Mouse (Mus musculus) spleen, adult 2 months (tissue): ENCODE measurements around the gene Astn2. TPM values are rescaled to one million over a fixed set of nuclear protein-coding genes. Genes with fewer than 3 reads are reported as not detected.

ENCODE experiments used
- DNase-seq, 2 experiments: peaks; one replicate each; pipeline versions ENCODE4 v3.0.0 to v3.0.0-alpha.2; 2012 to 2021; ENCODE audit warnings: low spot score in 2 of 2, low read depth in 1 of 2
- H3K27ac ChIP-seq: fragments of 200-500 bp; 2 replicates; pipeline ENCODE4 v1.5.1; 2012; ENCODE audit warnings: low read length, inconsistent platforms; ENCODE audit not compliant: insufficient read depth
- H3K27me3 ChIP-seq: fragments of 200-500 bp; 2 replicates; pipeline ENCODE4 v1.6.1; 2012; ENCODE audit warnings: mild to moderate bottlenecking, moderate library complexity, low read length, inconsistent platforms; ENCODE audit not compliant: control insufficient read depth, insufficient read depth
- H3K36me3 ChIP-seq: fragments of 200-500 bp; 2 replicates; pipeline ENCODE4 v1.6.1; 2012; ENCODE audit warnings: mild to moderate bottlenecking, low read length, inconsistent platforms; ENCODE audit not compliant: control insufficient read depth, insufficient read depth
- H3K4me1 ChIP-seq: fragments of 200-500 bp; 2 replicates; pipeline ENCODE4 v1.6.1; 2011; ENCODE audit warnings: inconsistent platforms; ENCODE audit not compliant: control insufficient read depth, insufficient read depth, insufficient read length
- H3K4me3 ChIP-seq: fragments of 200-500 bp; 2 replicates; pipeline ENCODE4 v1.5.1; 2011; ENCODE audit warnings: mild to moderate bottlenecking, inconsistent platforms; ENCODE audit not compliant: insufficient read depth, insufficient read length; ENCODE audit errors: extremely low read depth
- CTCF ChIP-seq: fragments of 200-500 bp; IDR thresholded peaks from 2 replicates; pipeline ENCODE4 v1.5.1; 2011; ENCODE audit warnings: mild to moderate bottlenecking, inconsistent platforms; ENCODE audit not compliant: insufficient read depth, insufficient read length, insufficient replicate concordance; ENCODE audit errors: extremely low read depth
- POLR2A ChIP-seq: fragments of 200-500 bp; IDR thresholded peaks from 2 replicates; pipeline ENCODE4 v1.6.1; 2011; ENCODE audit warnings: low read depth, low read length, inconsistent platforms
- WGBS: fragments of 180-500 bp; shearing (Covaris S2); methylation state at CpG from one replicate; pipeline ENCODE4 v1.1.7; 2018; 5-methylcytosine and 5-hydroxymethylcytosine counted together
- polyA plus RNA-seq: library from polyadenylated mRNA; depleted of rRNA; stranded (reverse); fragments of >200 nt; gene quantifications from 2 replicates; pipeline ENCODE4 v1.2.3, GENCODE M21; 2012

Astn2 gene
- polyA plus RNA-seq, 1 experiment: 3.9 TPM

DNA sequence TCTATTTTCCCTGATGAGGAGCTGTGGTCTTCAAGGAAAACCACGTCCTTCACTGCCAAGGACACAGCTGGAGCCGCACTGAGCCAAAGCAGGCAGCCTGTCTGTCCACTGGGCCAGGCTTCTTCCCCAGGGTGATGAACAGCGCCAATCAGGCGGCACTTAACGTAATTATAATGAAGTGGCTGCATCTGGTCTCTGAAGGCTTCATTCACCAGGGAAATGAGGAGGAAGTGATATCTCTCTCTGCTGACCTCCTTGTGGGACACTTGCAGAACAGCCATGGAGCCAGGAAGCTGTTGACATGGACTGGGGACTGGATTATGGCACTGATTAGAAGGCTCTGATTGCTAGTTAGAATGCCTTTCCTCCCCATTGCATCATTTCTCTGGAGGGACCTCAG, 232.8 kb downstream of the Astn2 start:
- 69% methylated on average over 5 of the region's 5 CpGs for WGBS
- no peaks in the 10 kb centered on the region for H3K4me1 ChIP-seq
- H3K36me3 ChIP-seq: no peaks in the 10 kb centered on the region
- H3K27ac ChIP-seq: no peak overlapping the region
- no peak overlapping the region for H3K4me3 ChIP-seq
- TF ChIP-seq CTCF (no peak), POLR2A (no peak)
- no peaks in the 10 kb centered on the region for H3K27me3 ChIP-seq
- DNase-seq: no peak

DNA sequence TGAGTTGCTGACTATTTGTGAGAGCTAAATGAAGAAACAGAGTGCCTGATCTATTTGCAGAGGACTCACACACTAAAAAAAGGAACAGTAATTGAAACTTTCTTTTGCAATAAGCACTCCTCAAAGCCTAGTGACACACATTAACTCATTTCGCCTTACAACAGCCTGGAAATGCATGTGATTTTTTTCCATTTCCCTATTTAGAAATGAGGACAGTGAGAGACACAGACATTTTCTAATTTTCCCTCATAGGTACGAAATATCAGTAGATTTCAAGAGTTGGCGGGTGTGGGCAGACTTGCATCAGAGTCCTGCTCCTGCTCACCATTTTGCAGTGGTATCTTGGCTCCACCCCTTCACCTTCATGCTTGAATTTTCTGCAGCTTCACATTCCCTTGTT, 233.6 kb downstream of the Astn2 start:
- no peak for TF ChIP-seq CTCF
- TF ChIP-seq POLR2A: no peak
- H3K36me3 ChIP-seq: no peaks in the 10 kb centered on the region
- no peak overlapping the region for H3K4me3 ChIP-seq
- no peaks in the 10 kb centered on the region for H3K27me3 ChIP-seq
- no peak overlapping the region for H3K27ac ChIP-seq
- 90% methylated on average over 3 of the region's 3 CpGs for WGBS
- no peak for DNase-seq
- H3K4me1 ChIP-seq: no peaks in the 10 kb centered on the region

- 73% methylated on average over 2 of the region's 2 CpGs for WGBS
- H3K4me3 ChIP-seq: no peak overlapping the region
- no peak for TF ChIP-seq POLR2A
- no peak for TF ChIP-seq CTCF
- no peak for DNase-seq
- no peaks in the 10 kb centered on the region for H3K36me3 ChIP-seq
- H3K27ac ChIP-seq: no peak overlapping the region
- H3K27me3 ChIP-seq: no peaks in the 10 kb centered on the region
- H3K4me1 ChIP-seq: no peaks in the 10 kb centered on the region
These were observed 234.9 kb downstream of the Astn2 start for GRCm38 (mm10) chr4:66169485-66169884.

DNA sequence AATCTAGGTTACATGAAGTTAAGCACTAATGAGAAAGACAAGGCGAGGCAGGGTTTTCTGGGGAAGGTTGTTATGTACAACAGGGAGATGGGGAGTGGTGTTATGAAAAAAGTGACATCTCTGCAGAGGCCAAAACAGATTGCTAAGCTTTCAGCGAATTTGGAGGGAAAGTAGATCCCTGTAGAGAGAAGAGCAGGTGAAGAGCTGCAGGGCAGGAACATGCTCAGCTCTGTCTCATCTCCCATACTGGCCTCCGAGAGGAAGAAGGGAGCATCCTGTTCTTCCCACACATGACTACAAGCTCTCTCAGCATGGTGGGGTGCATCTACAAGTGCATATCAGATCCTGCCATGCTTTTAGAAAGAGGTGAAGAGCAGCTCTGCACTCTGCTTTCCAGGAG, 245.7 kb downstream of the Astn2 start:
- TF ChIP-seq CTCF (no peak), POLR2A (no peak)
- H3K27me3 ChIP-seq: no peaks in the 10 kb centered on the region
- no peaks in the 10 kb centered on the region for H3K36me3 ChIP-seq
- no peak for DNase-seq
- 64% methylated on average over 3 of the region's 3 CpGs for WGBS
- no peak overlapping the region for H3K27ac ChIP-seq
- H3K4me1 ChIP-seq: no peaks in the 10 kb centered on the region
- no peak overlapping the region for H3K4me3 ChIP-seq

GRCm38 (mm10) chr4:66157439-66158113, 246.8 kb downstream of the Astn2 start:
- TF ChIP-seq CTCF (no peak), POLR2A (no peak)
- Histone ChIP-seq H3K36me3 (no peaks in the 10 kb centered on the region), H3K27ac (no peak overlapping the region), H3K27me3 (no peaks in the 10 kb centered on the region), H3K4me1 (no peaks in the 10 kb centered on the region), H3K4me3 (no peak overlapping the region)
- 65% methylated on average over 3 of the region's 3 CpGs for WGBS
- DNase-seq: no peak

DNA sequence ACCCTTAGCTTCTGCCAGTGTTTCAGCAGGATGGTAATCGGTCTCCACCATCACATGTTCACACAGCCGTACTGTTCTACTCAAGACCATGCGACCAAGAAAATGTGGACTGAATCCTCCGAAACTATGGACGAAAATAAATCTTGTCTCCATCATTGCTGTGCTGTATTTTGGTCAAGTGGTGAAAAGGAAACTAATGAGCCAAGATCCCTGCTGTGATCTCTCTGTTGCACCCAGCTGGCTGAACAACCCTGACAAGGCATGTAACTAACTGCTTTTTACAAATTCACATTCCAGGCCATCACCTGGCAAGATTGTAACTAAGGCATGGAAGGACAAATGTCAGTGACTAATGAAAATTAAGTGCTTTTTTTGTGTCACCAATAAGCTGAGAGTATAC, 257.9 kb downstream of the Astn2 start:
- Histone ChIP-seq H3K36me3 (no peaks in the 10 kb centered on the region), H3K4me3 (no peak overlapping the region), H3K4me1 (no peaks in the 10 kb centered on the region), H3K27me3 (no peaks in the 10 kb centered on the region), H3K27ac (no peak overlapping the region)
- DNase-seq: no peak
- WGBS: 90% methylated on average over 5 of the region's 5 CpGs
- TF ChIP-seq CTCF (no peak), POLR2A (no peak)

GRCm38 (mm10) chr4:66126181-66126580, 278.2 kb downstream of the Astn2 start:
- 95% methylated on average over 3 of the region's 3 CpGs for WGBS
- Histone ChIP-seq H3K27ac (no peak overlapping the region), H3K27me3 (no peaks in the 10 kb centered on the region), H3K36me3 (no peaks in the 10 kb centered on the region), H3K4me1 (no peaks in the 10 kb centered on the region), H3K4me3 (no peak overlapping the region)
- no peak for DNase-seq
- no peak for TF ChIP-seq CTCF
- no peak for TF ChIP-seq POLR2A
